Mouse (Mus musculus): ENCODE data around the gene Npnt. TPM values are rescaled to one million over a fixed set of nuclear protein-coding genes. Genes with fewer than 3 reads are reported as not detected.
A peak's percentile ranks its signal among the peaks of the same experiment; 100 is the strongest.

Npnt gene
- polyA plus RNA-seq, 1 experiment from 2014 or later = 98.3 TPM

GRCm38 (mm10) chr3:132962631-132963361 lies 12.7 kb upstream of the Npnt start:
- H3K27ac ChIP-seq = no peak overlapping the region
- WGBS = 84% methylated on average over 7 of the region's 7 CpGs
- no peak for ATAC-seq (ENCODE audit: borderline replicate concordance, extremely low read depth, low FRiP score, low TSS enrichment)
- H3K27me3 ChIP-seq = no peaks in the 10 kb centered on the region
- H3K4me2 ChIP-seq = no peak overlapping the region
- peaks cover 8% of the 10 kb centered on the region; the same call in 1 of the 2 replicates for H3K4me1 ChIP-seq
- H3K36me3 ChIP-seq = no peaks in the 10 kb centered on the region
- no peaks in the 10 kb centered on the region for H3K9me3 ChIP-seq
- no peak overlapping the region for H3K9ac ChIP-seq
- no peak overlapping the region for H3K4me3 ChIP-seq

- Histone ChIP-seq H3K4me2 (peak overlapping the region; percentile 93), H3K27me3 (no peaks in the 10 kb centered on the region), H3K36me3 (no peaks in the 10 kb centered on the region), H3K27ac (0 out of 2 replicates have a peak overlapping the region, but pooled peaks have one; percentile 9), H3K9me3 (no peaks in the 10 kb centered on the region), H3K9ac (peak overlapping the region; percentile 75), H3K4me1 (peaks cover 16% of the 10 kb centered on the region), H3K4me3 (peak overlapping the region; percentile 84)
- WGBS = 9% methylated on average over 7 of the region's 7 CpGs
- no peak; the same call in 1 of the 2 replicates for ATAC-seq (ENCODE audit: borderline replicate concordance, extremely low read depth, low FRiP score, low TSS enrichment)
These were observed 414 bp upstream of the Npnt start for GRCm38 (mm10) chr3:132950529-132950880.

DNA sequence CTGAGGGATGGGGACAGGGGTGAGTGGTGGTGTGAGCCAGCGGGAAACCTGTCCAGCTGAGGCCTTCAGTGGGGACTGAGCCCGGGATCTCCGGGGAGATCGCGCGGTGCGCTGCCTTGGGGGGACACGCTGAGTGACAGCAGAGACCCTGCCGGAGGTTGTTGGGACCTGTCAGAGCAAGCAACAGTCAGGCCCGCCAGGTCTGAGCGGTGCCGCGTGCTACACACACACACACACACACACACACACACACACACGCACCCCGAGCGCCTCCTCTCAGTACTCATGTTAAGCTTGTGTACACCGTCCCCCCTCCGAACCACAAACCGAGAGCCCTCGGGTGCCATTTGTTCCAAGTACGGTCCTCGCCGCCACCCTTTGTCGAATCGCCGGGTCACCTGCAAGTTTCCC lies 706 bp downstream of the Npnt start:
- peak; percentile 49; the same call in 1 of the 2 replicates for ATAC-seq (ENCODE audit: borderline replicate concordance, extremely low read depth, low FRiP score, low TSS enrichment)
- H3K9me3 ChIP-seq = no peaks in the 10 kb centered on the region
- peaks cover 16% of the 10 kb centered on the region for H3K4me1 ChIP-seq
- WGBS = 0% methylated on average over 26 of the region's 26 CpGs
- H3K9ac ChIP-seq = peak overlapping the region; percentile 75
- no peaks in the 10 kb centered on the region for H3K36me3 ChIP-seq
- peak overlapping the region; percentile 74 for H3K27ac ChIP-seq
- no peaks in the 10 kb centered on the region for H3K27me3 ChIP-seq
- peak overlapping the region; percentile 93 for H3K4me2 ChIP-seq
- H3K4me3 ChIP-seq = peak overlapping the region; percentile 84

- WGBS = 8% methylated on average over 7 of the region's 7 CpGs
- no peak for ATAC-seq (ENCODE audit: borderline replicate concordance, extremely low read depth, low FRiP score, low TSS enrichment)
- H3K9me3 ChIP-seq = no peaks in the 10 kb centered on the region
- peak overlapping the region; percentile 93 for H3K4me2 ChIP-seq
- H3K9ac ChIP-seq = 0 out of 2 replicates have a peak overlapping the region, but pooled peaks have one; percentile 22
- H3K27ac ChIP-seq = 0 out of 2 replicates have a peak overlapping the region, but pooled peaks have one; percentile 2
- peak overlapping the region; percentile 84 for H3K4me3 ChIP-seq
- H3K4me1 ChIP-seq = peaks cover 20% of the 10 kb centered on the region
- no peaks in the 10 kb centered on the region for H3K27me3 ChIP-seq
- no peaks in the 10 kb centered on the region for H3K36me3 ChIP-seq
These were observed 1.7 kb downstream of the Npnt start for GRCm38 (mm10) chr3:132948298-132948795.

- no peak overlapping the region for H3K9ac ChIP-seq
These were observed 4.0 kb downstream of the Npnt start for GRCm38 (mm10) chr3:132946086-132946485.

DNA sequence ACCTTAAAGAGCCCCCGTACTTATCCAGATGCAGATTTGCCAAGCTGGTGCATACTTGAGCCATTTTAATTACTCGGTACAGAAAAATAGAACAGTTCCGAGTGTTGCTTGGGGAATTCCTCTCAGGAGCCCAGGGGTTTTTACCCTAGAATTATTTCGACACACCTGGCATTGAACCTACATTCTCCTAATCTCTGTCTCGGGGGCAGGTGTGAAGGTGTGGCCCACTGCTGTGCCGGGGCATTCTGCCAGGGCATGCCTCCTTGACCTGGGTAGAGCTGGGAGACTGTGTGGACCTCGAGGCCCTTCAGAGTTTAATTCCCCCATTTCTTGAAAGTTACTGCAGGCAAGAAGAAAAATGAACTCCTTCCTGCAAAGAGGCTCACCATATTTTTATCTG lies 4.4 kb downstream of the Npnt start:
- WGBS = 57% methylated on average over 7 of the region's 7 CpGs
- no peak overlapping the region for H3K4me3 ChIP-seq
- 0 out of 2 replicates have a peak, but pooled peaks cover 2% of the 10 kb centered on the region for H3K36me3 ChIP-seq
- no peak for ATAC-seq (ENCODE audit: borderline replicate concordance, extremely low read depth, low FRiP score, low TSS enrichment)
- H3K9ac ChIP-seq = no peak overlapping the region
- H3K4me2 ChIP-seq = no peak overlapping the region
- peaks cover 23% of the 10 kb centered on the region for H3K4me1 ChIP-seq
- H3K27ac ChIP-seq = no peak overlapping the region
- H3K9me3 ChIP-seq = no peaks in the 10 kb centered on the region
- no peaks in the 10 kb centered on the region for H3K27me3 ChIP-seq

More at GRCm38 (mm10) chr3:132946086-132946485, 4.0 kb downstream of the Npnt start:
- no peak overlapping the region for H3K27ac ChIP-seq
- H3K4me3 ChIP-seq = no peak overlapping the region
- H3K9me3 ChIP-seq = no peaks in the 10 kb centered on the region
- 85% methylated on average over 5 of the region's 5 CpGs for WGBS
- H3K4me1 ChIP-seq = peaks cover 23% of the 10 kb centered on the region
- H3K27me3 ChIP-seq = no peaks in the 10 kb centered on the region
- H3K36me3 ChIP-seq = 0 out of 2 replicates have a peak, but pooled peaks cover 2% of the 10 kb centered on the region
- H3K4me2 ChIP-seq = no peak overlapping the region
- ATAC-seq (ENCODE audit: borderline replicate concordance, extremely low read depth, low FRiP score, low TSS enrichment) = no peak

DNA sequence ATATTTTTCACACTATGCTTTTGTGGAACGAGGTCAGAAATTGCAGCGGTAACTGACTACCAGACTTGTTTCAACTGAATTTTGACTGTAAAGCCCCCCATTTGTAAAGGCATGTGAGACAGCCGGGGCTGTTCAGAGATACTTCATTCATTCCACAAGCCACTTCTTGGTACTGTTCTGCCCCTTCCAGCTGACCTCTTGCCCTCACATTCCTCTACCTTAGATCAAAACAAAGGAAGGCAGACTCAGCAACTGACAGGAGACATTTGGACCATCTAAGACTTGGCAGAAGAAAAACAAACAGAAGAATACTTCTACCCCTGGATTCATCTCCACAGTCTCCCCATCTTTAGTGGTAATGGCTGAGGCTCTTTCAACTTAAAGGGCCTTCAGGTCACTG lies 5.5 kb downstream of the Npnt start:
- 0 out of 2 replicates have a peak, but pooled peaks cover 2% of the 10 kb centered on the region for H3K36me3 ChIP-seq
- H3K9ac ChIP-seq = no peak overlapping the region
- H3K9me3 ChIP-seq = no peaks in the 10 kb centered on the region
- no peak overlapping the region for H3K27ac ChIP-seq
- H3K4me3 ChIP-seq = no peak overlapping the region
- no peak for ATAC-seq (ENCODE audit: borderline replicate concordance, extremely low read depth, low FRiP score, low TSS enrichment)
- H3K27me3 ChIP-seq = no peaks in the 10 kb centered on the region
- 41% methylated on average over 3 of the region's 3 CpGs for WGBS
- peaks cover 31% of the 10 kb centered on the region for H3K4me1 ChIP-seq
- H3K4me2 ChIP-seq = no peak overlapping the region

- 38% methylated on average over 7 of the region's 7 CpGs for whole genome bisulfite sequencing
- no peak overlapping the region for H3K4me3 ChIP-seq
- H3K27me3 ChIP-seq = no peaks in the 10 kb centered on the region
- H3K9me3 ChIP-seq = no peaks in the 10 kb centered on the region
- peaks cover 34% of the 10 kb centered on the region for H3K4me1 ChIP-seq
- no peak overlapping the region for H3K27ac ChIP-seq
- no peak for ATAC-seq (ENCODE audit: borderline replicate concordance, extremely low read depth, low FRiP score, low TSS enrichment)
- H3K36me3 ChIP-seq = 0 out of 2 replicates have a peak, but pooled peaks cover 2% of the 10 kb centered on the region
- H3K4me2 ChIP-seq = no peak overlapping the region
- H3K9ac ChIP-seq = no peak overlapping the region
These were observed 5.9 kb downstream of the Npnt start for GRCm38 (mm10) chr3:132944193-132944592.

DNA sequence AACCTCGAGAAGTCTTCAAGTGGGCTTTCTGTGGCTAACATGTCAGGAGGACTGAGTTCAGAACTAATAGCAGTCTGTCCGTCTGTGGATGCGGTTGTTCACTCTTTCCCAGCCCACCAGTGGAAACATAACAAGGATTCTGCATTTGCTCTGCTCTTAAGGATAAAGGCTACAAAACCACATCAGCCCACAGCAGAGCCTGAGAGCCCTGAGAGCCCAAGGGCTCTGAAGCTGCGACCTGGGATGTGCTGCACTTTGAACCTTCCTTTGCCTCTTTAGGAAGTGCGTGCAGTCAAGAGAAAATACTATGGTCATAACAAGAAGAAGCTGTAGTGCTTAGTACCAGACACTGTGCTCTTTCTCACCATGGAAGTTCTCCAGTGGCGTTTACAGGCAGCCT lies 7.3 kb downstream of the Npnt start:
- H3K9ac ChIP-seq = no peak overlapping the region

DNA sequence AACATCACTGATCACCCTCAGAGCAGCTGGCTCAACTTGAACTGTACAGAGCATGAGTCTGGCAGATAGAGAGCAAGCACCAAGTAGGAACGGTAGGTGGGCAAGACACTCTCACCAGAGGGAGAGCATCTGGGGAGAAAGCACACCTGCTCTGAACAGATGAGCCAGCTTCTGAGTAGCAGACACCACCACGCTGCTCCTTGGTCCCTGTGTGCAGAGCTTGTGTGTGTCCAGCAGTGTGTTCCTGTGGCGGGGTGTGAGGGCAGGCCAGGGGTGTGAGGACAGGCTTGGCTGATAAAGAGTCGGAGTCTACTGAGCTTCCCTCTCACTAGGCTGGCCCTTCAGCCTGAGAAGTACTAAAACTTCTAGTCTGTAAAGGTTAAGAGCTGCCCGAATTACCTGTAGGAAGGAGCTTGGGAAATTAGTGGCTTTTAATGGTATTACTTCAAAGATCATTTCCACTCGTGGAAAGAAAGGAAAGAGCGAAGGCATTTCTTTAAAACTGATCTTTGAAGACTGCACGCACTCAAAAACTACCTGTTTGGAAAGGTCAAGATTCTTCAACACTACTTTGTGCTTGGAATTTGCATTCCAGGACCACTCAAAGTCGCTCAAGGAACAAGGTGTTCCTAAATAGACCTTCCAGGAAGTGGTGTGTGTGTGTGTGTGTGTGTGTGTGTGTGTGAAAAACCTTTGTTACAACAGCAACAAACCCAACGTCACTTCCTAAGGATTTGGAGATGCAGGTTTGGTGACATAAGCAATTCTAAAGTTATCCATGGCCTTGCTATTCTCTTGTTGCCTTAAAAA lies 9.7 kb downstream of the Npnt start:
- H3K27me3 ChIP-seq = no peaks in the 10 kb centered on the region
- H3K9me3 ChIP-seq = no peaks in the 10 kb centered on the region
- H3K9ac ChIP-seq = no peak overlapping the region
- H3K4me2 ChIP-seq = no peak overlapping the region
- ATAC-seq (ENCODE audit: borderline replicate concordance, extremely low read depth, low FRiP score, low TSS enrichment) = peak; percentile 50; the same call in 1 of the 2 replicates
- H3K27ac ChIP-seq = peak overlapping the region; percentile 71
- H3K4me1 ChIP-seq = peaks cover 24% of the 10 kb centered on the region
- H3K4me3 ChIP-seq = no peak overlapping the region
- H3K36me3 ChIP-seq = 0 out of 2 replicates have a peak, but pooled peaks cover 2% of the 10 kb centered on the region
- 57% methylated on average over 10 of the region's 10 CpGs for WGBS

More for the DNA sequence above, 7.3 kb downstream of the Npnt start:
- H3K4me2 ChIP-seq = no peak overlapping the region
- H3K4me3 ChIP-seq = no peak overlapping the region
- 0 out of 2 replicates have a peak, but pooled peaks cover 2% of the 10 kb centered on the region for H3K36me3 ChIP-seq
- 90% methylated on average over 6 of the region's 6 CpGs for WGBS
- peaks cover 28% of the 10 kb centered on the region for H3K4me1 ChIP-seq
- no peaks in the 10 kb centered on the region for H3K27me3 ChIP-seq
- H3K27ac ChIP-seq = no peak overlapping the region
- no peaks in the 10 kb centered on the region for H3K9me3 ChIP-seq
- no peak for ATAC-seq (ENCODE audit: borderline replicate concordance, extremely low read depth, low FRiP score, low TSS enrichment)

- WGBS = 54% methylated on average over 8 of the region's 8 CpGs
- Histone ChIP-seq H3K4me2 (no peak overlapping the region), H3K9ac (no peak overlapping the region), H3K27ac (no peak overlapping the region), H3K4me1 (peaks cover 30% of the 10 kb centered on the region), H3K27me3 (no peaks in the 10 kb centered on the region; the same call in 1 of the 2 replicates), H3K36me3 (0 out of 2 replicates have a peak, but pooled peaks cover 2% of the 10 kb centered on the region), H3K9me3 (no peaks in the 10 kb centered on the region), H3K4me3 (no peak overlapping the region)
- ATAC-seq (ENCODE audit: borderline replicate concordance, extremely low read depth, low FRiP score, low TSS enrichment) = no peak
These were observed 11.1 kb downstream of the Npnt start for GRCm38 (mm10) chr3:132939006-132939405.
